Mouse (Mus musculus) large intestine, adult 2 months (tissue): ENCODE measurements around the gene Hoxa10. TPM values are rescaled to one million over a fixed set of nuclear protein-coding genes. Genes with fewer than 3 reads are reported as not detected.

Experiments
- DNase-seq: peaks from one replicate; pipeline ENCODE4 v3.0.0-alpha.2; 2012; ENCODE audit warnings: low read depth, low spot score
- WGBS: fragments of 180-500 bp; shearing (Covaris S2); methylation state at CpG from one replicate; pipeline ENCODE4 v1.1.7; 2018; 5-methylcytosine and 5-hydroxymethylcytosine counted together
- polyA plus RNA-seq: library from polyadenylated mRNA; depleted of rRNA; stranded (reverse); fragments of >200 nt; gene quantifications from 2 replicates; pipeline ENCODE4 v1.2.3, GENCODE M21; 2012

Gene Hoxa10
- polyA plus RNA-seq, 1 experiment = 0.07 TPM

GRCm38 (mm10) chr6:52221993-52222685, 18.5 kb downstream of the Hoxa10 start:
- no peak for DNase-seq
- WGBS = 6% methylated on average over 21 of the region's 21 CpGs

GRCm38 (mm10) chr6:52221337-52221992, 19.2 kb downstream of the Hoxa10 start, which contains the start of gene Hoxa7:
Gene Hoxa7, minus strand, starts transcription at chr6:52221854.
- peak; percentile 86 for DNase-seq
- 1% methylated on average over 46 of the region's 46 CpGs for WGBS

- 13% methylated on average over 12 of the region's 12 CpGs for whole genome bisulfite sequencing
These were observed 19.8 kb downstream of the Hoxa10 start for GRCm38 (mm10) chr6:52220865-52221310.

GRCm38 (mm10) chr6:52220003-52220864, 20.4 kb downstream of the Hoxa10 start:
- WGBS = 28% methylated on average over 32 of the region's 32 CpGs

More at GRCm38 (mm10) chr6:52220865-52221310, 19.8 kb downstream of the Hoxa10 start:
- no peak for DNase-seq

GRCm38 (mm10) chr6:52219234-52219942, 21.3 kb downstream of the Hoxa10 start:
- DNase-seq = no peak
- WGBS = 42% methylated on average over 9 of the region's 9 CpGs

More at GRCm38 (mm10) chr6:52220003-52220864, 20.4 kb downstream of the Hoxa10 start:
- no peak for DNase-seq

- WGBS = 31% methylated on average over 14 of the region's 14 CpGs
- no peak for DNase-seq
These were observed 21.9 kb downstream of the Hoxa10 start for GRCm38 (mm10) chr6:52218643-52219215.

GRCm38 (mm10) chr6:52217895-52218642, 22.6 kb downstream of the Hoxa10 start:
- DNase-seq = no peak
- WGBS = 18% methylated on average over 23 of the region's 23 CpGs

- under 1% methylated on average over 25 of the region's 25 CpGs for WGBS
- DNase-seq = no peak
These were observed 23.2 kb downstream of the Hoxa10 start for GRCm38 (mm10) chr6:52217459-52217768.

GRCm38 (mm10) chr6:52216691-52217458, 23.8 kb downstream of the Hoxa10 start:
- no peak for DNase-seq
- 2% methylated on average over 60 of the region's 60 CpGs for WGBS

- no peak for DNase-seq
- 26% methylated on average over 30 of the region's 30 CpGs for WGBS
These were observed 24.7 kb downstream of the Hoxa10 start for GRCm38 (mm10) chr6:52215771-52216535.

- 48% methylated on average over 3 of the region's 3 CpGs for WGBS
- no peak for DNase-seq
These were observed 25.6 kb downstream of the Hoxa10 start for GRCm38 (mm10) chr6:52215070-52215469.

GRCm38 (mm10) chr6:52214271-52214670, 26.4 kb downstream of the Hoxa10 start:
- DNase-seq = no peak
- WGBS = 49% methylated on average over 5 of the region's 5 CpGs

- WGBS = 22% methylated on average over 38 of the region's 38 CpGs
- DNase-seq = no peak
These were observed 27.3 kb downstream of the Hoxa10 start, which contains the start of the genes Hoxa3 and Gm28308 for GRCm38 (mm10) chr6:52213119-52213986. Gene Hoxa3, minus strand, starts transcription at chr6:52213336. Gene Gm28308, minus strand, starts transcription at chr6:52213339.

GRCm38 (mm10) chr6:52212556-52213118, 28.0 kb downstream of the Hoxa10 start:
- no peak for DNase-seq
- WGBS = 20% methylated on average over 22 of the region's 22 CpGs

- no peak for DNase-seq
- WGBS = 7% methylated on average over 13 of the region's 13 CpGs
These were observed 28.7 kb downstream of the Hoxa10 start for GRCm38 (mm10) chr6:52211961-52212360.
